Mouse (Mus musculus): Measurements from ENCODE around the gene Cmbl. TPM values are rescaled to one million over a fixed set of nuclear protein-coding genes. Genes with fewer than 3 reads are reported as not detected.

The Cmbl gene
- polyA plus RNA-seq, 1 experiment from 2014 or later: 1.3 TPM

- Histone ChIP-seq H3K4me2 (replicated peaks; ENCODE audit: low read depth, low read length) (no peak overlapping the region), H3K9ac (ENCODE audit: low read depth, low read length) (no peak overlapping the region), H3K9me3 (ENCODE audit: control insufficient read depth, low read length) (no peaks in the 10 kb centered on the region), H3K36me3 (ENCODE audit: control insufficient read depth, insufficient read depth, low read length) (no peaks in the 10 kb centered on the region), H3K4me1 (replicated peaks; ENCODE audit: control insufficient read depth, insufficient read depth, low read length) (no peaks in the 10 kb centered on the region), H3K27ac (ENCODE audit: low read depth, low read length) (no peak overlapping the region), H3K27me3 (ENCODE audit: control insufficient read depth, insufficient read depth, low read length) (no peaks in the 10 kb centered on the region), H3K4me3 (ENCODE audit: low read depth, low read length) (no peak overlapping the region)
- ATAC-seq (ENCODE audit: low FRiP score) (no peak), DNase-seq (ENCODE audit: low spot score) (no peak)
- WGBS: 91% methylated on average over 13 of the region's 13 CpGs
These were observed 18.3 kb downstream of the Cmbl start for GRCm38 (mm10) chr15:31583304-31584085.

- no peak overlapping the region for H3K4me2 ChIP-seq (replicated peaks; ENCODE audit: low read depth, low read length)
- no peak overlapping the region for H3K9ac ChIP-seq (ENCODE audit: low read depth, low read length)
- ATAC-seq (ENCODE audit: low FRiP score): no peak
- H3K9me3 ChIP-seq (ENCODE audit: control insufficient read depth, low read length): no peaks in the 10 kb centered on the region
- no peak overlapping the region for H3K4me3 ChIP-seq (ENCODE audit: low read depth, low read length)
- H3K36me3 ChIP-seq (ENCODE audit: control insufficient read depth, insufficient read depth, low read length): no peaks in the 10 kb centered on the region
- 93% methylated on average over 7 of the region's 7 CpGs for WGBS
- H3K4me1 ChIP-seq (replicated peaks; ENCODE audit: control insufficient read depth, insufficient read depth, low read length): no peaks in the 10 kb centered on the region
- no peaks in the 10 kb centered on the region for H3K27me3 ChIP-seq (ENCODE audit: control insufficient read depth, insufficient read depth, low read length)
- DNase-seq (ENCODE audit: low spot score): no peak
- no peak overlapping the region for H3K27ac ChIP-seq (ENCODE audit: low read depth, low read length)
These were observed 20.0 kb downstream of the Cmbl start for GRCm38 (mm10) chr15:31585238-31585637.

- Histone ChIP-seq H3K9me3 (ENCODE audit: control insufficient read depth, low read length) (no peaks in the 10 kb centered on the region), H3K36me3 (ENCODE audit: control insufficient read depth, insufficient read depth, low read length) (peaks cover 6% of the 10 kb centered on the region; the same call in 1 of the 2 replicates), H3K4me3 (ENCODE audit: low read depth, low read length) (no peak overlapping the region), H3K27me3 (ENCODE audit: control insufficient read depth, insufficient read depth, low read length) (no peaks in the 10 kb centered on the region), H3K4me2 (replicated peaks; ENCODE audit: low read depth, low read length) (no peak overlapping the region), H3K27ac (ENCODE audit: low read depth, low read length) (no peak overlapping the region), H3K9ac (ENCODE audit: low read depth, low read length) (no peak overlapping the region), H3K4me1 (replicated peaks; ENCODE audit: control insufficient read depth, insufficient read depth, low read length) (no peaks in the 10 kb centered on the region)
- ATAC-seq (ENCODE audit: low FRiP score) (no peak), DNase-seq (ENCODE audit: low spot score) (no peak)
- 87% methylated on average over 5 of the region's 5 CpGs for WGBS
These were observed 20.9 kb downstream of the Cmbl start for GRCm38 (mm10) chr15:31586088-31586487.

GRCm38 (mm10) chr15:31586519-31586918 lies 21.3 kb downstream of the Cmbl start:
- no peak overlapping the region for H3K4me3 ChIP-seq (ENCODE audit: low read depth, low read length)
- H3K27ac ChIP-seq (ENCODE audit: low read depth, low read length): no peak overlapping the region
- H3K4me1 ChIP-seq (replicated peaks; ENCODE audit: control insufficient read depth, insufficient read depth, low read length): no peaks in the 10 kb centered on the region
- DNase-seq (ENCODE audit: low spot score) (peak; percentile 95), ATAC-seq (ENCODE audit: low FRiP score) (peak; percentile 46)
- H3K27me3 ChIP-seq (ENCODE audit: control insufficient read depth, insufficient read depth, low read length): no peaks in the 10 kb centered on the region
- H3K9me3 ChIP-seq (ENCODE audit: control insufficient read depth, low read length): no peaks in the 10 kb centered on the region
- no peak overlapping the region for H3K9ac ChIP-seq (ENCODE audit: low read depth, low read length)
- peaks cover 10% of the 10 kb centered on the region; the same call in 1 of the 2 replicates for H3K36me3 ChIP-seq (ENCODE audit: control insufficient read depth, insufficient read depth, low read length)
- H3K4me2 ChIP-seq (replicated peaks; ENCODE audit: low read depth, low read length): no peak overlapping the region
- 12% methylated on average over 4 of the region's 4 CpGs for WGBS

GRCm38 (mm10) chr15:31587789-31588188 lies 22.6 kb downstream of the Cmbl start:
- no peaks in the 10 kb centered on the region for H3K9me3 ChIP-seq (ENCODE audit: control insufficient read depth, low read length)
- no peak overlapping the region for H3K4me2 ChIP-seq (replicated peaks; ENCODE audit: low read depth, low read length)
- DNase-seq (ENCODE audit: low spot score) (no peak), ATAC-seq (ENCODE audit: low FRiP score) (no peak)
- peaks cover 11% of the 10 kb centered on the region; the same call in 1 of the 2 replicates for H3K36me3 ChIP-seq (ENCODE audit: control insufficient read depth, insufficient read depth, low read length)
- H3K9ac ChIP-seq (ENCODE audit: low read depth, low read length): no peak overlapping the region
- WGBS: 69% methylated on average over 2 of the region's 2 CpGs
- H3K4me1 ChIP-seq (replicated peaks; ENCODE audit: control insufficient read depth, insufficient read depth, low read length): no peaks in the 10 kb centered on the region
- no peak overlapping the region for H3K27ac ChIP-seq (ENCODE audit: low read depth, low read length)
- no peak overlapping the region for H3K4me3 ChIP-seq (ENCODE audit: low read depth, low read length)
- no peaks in the 10 kb centered on the region for H3K27me3 ChIP-seq (ENCODE audit: control insufficient read depth, insufficient read depth, low read length)

- Histone ChIP-seq H3K36me3 (ENCODE audit: control insufficient read depth, insufficient read depth, low read length) (peaks cover 15% of the 10 kb centered on the region; the same call in 1 of the 2 replicates), H3K4me1 (replicated peaks; ENCODE audit: control insufficient read depth, insufficient read depth, low read length) (no peaks in the 10 kb centered on the region), H3K4me2 (replicated peaks; ENCODE audit: low read depth, low read length) (no peak overlapping the region), H3K9me3 (ENCODE audit: control insufficient read depth, low read length) (no peaks in the 10 kb centered on the region), H3K27me3 (ENCODE audit: control insufficient read depth, insufficient read depth, low read length) (no peaks in the 10 kb centered on the region), H3K27ac (ENCODE audit: low read depth, low read length) (no peak overlapping the region), H3K4me3 (ENCODE audit: low read depth, low read length) (no peak overlapping the region), H3K9ac (ENCODE audit: low read depth, low read length) (no peak overlapping the region)
- peak; percentile 28; the same call in 1 of the 2 replicates for ATAC-seq (ENCODE audit: low FRiP score)
- 75% methylated on average over 8 of the region's 8 CpGs for WGBS
- DNase-seq (ENCODE audit: low spot score): no peak
These were observed 23.9 kb downstream of the Cmbl start for GRCm38 (mm10) chr15:31588989-31589640.

GRCm38 (mm10) chr15:31590176-31590575 lies 25.0 kb downstream of the Cmbl start:
- Histone ChIP-seq H3K4me3 (ENCODE audit: low read depth, low read length) (no peak overlapping the region), H3K36me3 (ENCODE audit: control insufficient read depth, insufficient read depth, low read length) (peaks cover 21% of the 10 kb centered on the region; the same call in 1 of the 2 replicates), H3K9ac (ENCODE audit: low read depth, low read length) (no peak overlapping the region), H3K4me1 (replicated peaks; ENCODE audit: control insufficient read depth, insufficient read depth, low read length) (no peaks in the 10 kb centered on the region), H3K9me3 (ENCODE audit: control insufficient read depth, low read length) (no peaks in the 10 kb centered on the region), H3K27ac (ENCODE audit: low read depth, low read length) (no peak overlapping the region), H3K27me3 (ENCODE audit: control insufficient read depth, insufficient read depth, low read length) (no peaks in the 10 kb centered on the region), H3K4me2 (replicated peaks; ENCODE audit: low read depth, low read length) (no peak overlapping the region)
- no peak for ATAC-seq (ENCODE audit: low FRiP score)
- 93% methylated on average over 5 of the region's 5 CpGs for WGBS
- no peak for DNase-seq (ENCODE audit: low spot score)

- H3K9me3 ChIP-seq (ENCODE audit: control insufficient read depth, low read length): no peaks in the 10 kb centered on the region
- 91% methylated on average over 8 of the region's 8 CpGs for WGBS
- no peak overlapping the region for H3K9ac ChIP-seq (ENCODE audit: low read depth, low read length)
- no peak overlapping the region for H3K27ac ChIP-seq (ENCODE audit: low read depth, low read length)
- no peak overlapping the region for H3K4me2 ChIP-seq (replicated peaks; ENCODE audit: low read depth, low read length)
- no peak for DNase-seq (ENCODE audit: low spot score)
- no peak for ATAC-seq (ENCODE audit: low FRiP score)
- peaks cover 24% of the 10 kb centered on the region for H3K36me3 ChIP-seq (ENCODE audit: control insufficient read depth, insufficient read depth, low read length)
- no peaks in the 10 kb centered on the region for H3K4me1 ChIP-seq (replicated peaks; ENCODE audit: control insufficient read depth, insufficient read depth, low read length)
- H3K4me3 ChIP-seq (ENCODE audit: low read depth, low read length): no peak overlapping the region
- no peaks in the 10 kb centered on the region for H3K27me3 ChIP-seq (ENCODE audit: control insufficient read depth, insufficient read depth, low read length)
These were observed 27.3 kb downstream of the Cmbl start for GRCm38 (mm10) chr15:31592531-31592930.

- no peak overlapping the region for H3K27ac ChIP-seq (ENCODE audit: low read depth, low read length)
- H3K9me3 ChIP-seq (ENCODE audit: control insufficient read depth, low read length): no peaks in the 10 kb centered on the region
- H3K9ac ChIP-seq (ENCODE audit: low read depth, low read length): no peak overlapping the region
- 94% methylated on average over 14 of the region's 14 CpGs for WGBS
- DNase-seq (ENCODE audit: low spot score) (no peak), ATAC-seq (ENCODE audit: low FRiP score) (no peak)
- no peak overlapping the region for H3K4me3 ChIP-seq (ENCODE audit: low read depth, low read length)
- no peaks in the 10 kb centered on the region for H3K27me3 ChIP-seq (ENCODE audit: control insufficient read depth, insufficient read depth, low read length)
- H3K36me3 ChIP-seq (ENCODE audit: control insufficient read depth, insufficient read depth, low read length): peaks cover 24% of the 10 kb centered on the region
- no peak overlapping the region for H3K4me2 ChIP-seq (replicated peaks; ENCODE audit: low read depth, low read length)
- no peaks in the 10 kb centered on the region for H3K4me1 ChIP-seq (replicated peaks; ENCODE audit: control insufficient read depth, insufficient read depth, low read length)
These were observed 29.1 kb downstream of the Cmbl start for GRCm38 (mm10) chr15:31594260-31594659.

Measured in hindbrain, embryonic 11.5 days (tissue).